Mouse (Mus musculus) heart, postnatal 0 days (tissue): ENCODE measurements around the gene Lrrc4. TPM values are rescaled to one million over a fixed set of nuclear protein-coding genes. Genes with fewer than 3 reads are reported as not detected.
A peak's percentile ranks its signal among the peaks of the same experiment; 100 is the strongest.

Experiments
- ATAC-seq: fragments of 200-750 bp; cut with Nextera tagmentation; 2 replicates; pipeline ENCODE4 v1.8.0; 2017; ENCODE audit warnings: low read depth, moderate number of reproducible peaks, moderate library complexity; ENCODE audit not compliant: insufficient read depth
- DNase-seq: peaks from one replicate; pipeline ENCODE4 v3.0.0-alpha.2; 2016; ENCODE audit warnings: low spot score
- H3K27ac ChIP-seq: fragments of 300-500 bp; sonication (generic); 2 replicates; pipeline ENCODE4 v1.5.1; 2014; ENCODE audit warnings: low read depth, mild to moderate bottlenecking
- H3K27me3 ChIP-seq: fragments of 300-500 bp; sonication (generic); 2 replicates; pipeline ENCODE4 v1.6.1; 2014; ENCODE audit warnings: low read length, mixed read lengths; ENCODE audit not compliant: control insufficient read depth, insufficient read depth
- H3K36me3 ChIP-seq: fragments of 300-500 bp; sonication (generic); replicated peaks from 2 replicates; pipeline ENCODE4 v1.6.1; 2014; ENCODE audit warnings: low read length, mixed read lengths; ENCODE audit not compliant: control insufficient read depth, insufficient read depth
- H3K4me1 ChIP-seq: fragments of 300-500 bp; sonication (generic); 2 replicates; pipeline ENCODE4 v1.6.1; 2014; ENCODE audit warnings: antibody characterized with exemption; ENCODE audit not compliant: control insufficient read depth, insufficient read depth
- H3K4me2 ChIP-seq: fragments of 300-500 bp; sonication (generic); 2 replicates; pipeline ENCODE4 v1.6.1; 2014; ENCODE audit warnings: low read depth, mild to moderate bottlenecking, low read length, moderate library complexity
- H3K4me3 ChIP-seq: fragments of 300-500 bp; sonication (generic); 2 replicates; pipeline ENCODE4 v1.5.1; 2014; ENCODE audit warnings: low read depth, low read length
- H3K9ac ChIP-seq: fragments of 300-500 bp; sonication (generic); replicated peaks from 2 replicates; pipeline ENCODE4 v1.6.1; 2014; ENCODE audit warnings: low read depth, low read length, mixed read lengths
- H3K9me3 ChIP-seq: fragments of 300-500 bp; sonication (generic); replicated peaks from 2 replicates; pipeline ENCODE4 v1.6.1; 2016; ENCODE audit warnings: low read length; ENCODE audit not compliant: control insufficient read depth
- CTCF ChIP-seq: IDR thresholded peaks from 2 replicates; pipeline ENCODE4 v1.5.1; 2016; ENCODE audit warnings: antibody characterized with exemption, control low read depth, low read depth
- EP300 ChIP-seq: IDR thresholded peaks from 2 replicates; pipeline ENCODE4 v1.6.1; 2016; ENCODE audit warnings: antibody characterized with exemption, low read depth
- WGBS: fragments of 180-500 bp; shearing (Covaris S2); extraction: QIAGEN DNeasy Blood & Tissue Kit; methylation state at CpG from one replicate; pipeline ENCODE4 v1.1.7; 2014; 5-methylcytosine and 5-hydroxymethylcytosine counted together
- polyA plus RNA-seq: library from polyadenylated mRNA; unstranded; fragments of >200 nt; fragmentation: Nextera tagmentation; extraction: Ambion mirVana; gene quantifications from 2 replicates; pipeline ENCODE4 v1.2.1, GENCODE M21; 2015
- total RNA-seq: library from RNA; depleted of rRNA; stranded (reverse); fragments of >200 nt; gene quantifications from 2 replicates; pipeline ENCODE4 v1.2.3, GENCODE M21; 2014; ENCODE audit warnings: low replicate concordance

Lrrc4 gene
- total and polyA plus RNA-seq, 2 experiments from 2014 or later = 0.12 to 1.8 TPM

GRCm38 (mm10) chr6:28848891-28849290 is 17.3 kb upstream of the Lrrc4 start:
- Histone ChIP-seq H3K4me1 (peaks cover 18% of the 10 kb centered on the region), H3K27ac (no peak overlapping the region), H3K9ac (no peak overlapping the region), H3K4me2 (no peak overlapping the region), H3K4me3 (no peak overlapping the region), H3K9me3 (no peaks in the 10 kb centered on the region), H3K27me3 (no peaks in the 10 kb centered on the region), H3K36me3 (no peaks in the 10 kb centered on the region)
- TF ChIP-seq CTCF (no peak), EP300 (no peak)
- DNase-seq = no peak
- WGBS = 79% methylated on average over 9 of the region's 9 CpGs
- ATAC-seq = no peak

GRCm38 (mm10) chr6:28848285-28848794 is 16.8 kb upstream of the Lrrc4 start:
- Histone ChIP-seq H3K4me3 (no peak overlapping the region), H3K9ac (no peak overlapping the region), H3K36me3 (no peaks in the 10 kb centered on the region), H3K27me3 (no peaks in the 10 kb centered on the region), H3K9me3 (no peaks in the 10 kb centered on the region), H3K27ac (no peak overlapping the region), H3K4me2 (no peak overlapping the region), H3K4me1 (peaks cover 18% of the 10 kb centered on the region)
- no peak for DNase-seq
- WGBS = 76% methylated on average over 6 of the region's 6 CpGs
- TF ChIP-seq CTCF = no peak
- no peak for TF ChIP-seq EP300
- ATAC-seq = no peak

- DNase-seq = no peak
- no peak for TF ChIP-seq CTCF
- no peak for TF ChIP-seq EP300
- no peak overlapping the region for H3K4me2 ChIP-seq
- no peak overlapping the region for H3K4me3 ChIP-seq
- H3K9ac ChIP-seq = no peak overlapping the region
- no peaks in the 10 kb centered on the region for H3K9me3 ChIP-seq
- H3K27ac ChIP-seq = no peak overlapping the region
- H3K4me1 ChIP-seq = peaks cover 19% of the 10 kb centered on the region
- WGBS = 36% methylated on average over 6 of the region's 6 CpGs
- no peaks in the 10 kb centered on the region for H3K36me3 ChIP-seq
- 0 out of 2 replicates have a peak, but pooled peaks have one; percentile 30 for ATAC-seq
- no peaks in the 10 kb centered on the region for H3K27me3 ChIP-seq
Measured at GRCm38 (mm10) chr6:28847616-28848015, 16.1 kb upstream of the Lrrc4 start.

GRCm38 (mm10) chr6:28845610-28846009 is 14.1 kb upstream of the Lrrc4 start:
- no peak for TF ChIP-seq EP300
- no peak for TF ChIP-seq CTCF
- H3K9me3 ChIP-seq = no peaks in the 10 kb centered on the region
- DNase-seq (no peak), ATAC-seq (no peak)
- no peaks in the 10 kb centered on the region for H3K36me3 ChIP-seq
- no peak overlapping the region for H3K27ac ChIP-seq
- H3K4me3 ChIP-seq = no peak overlapping the region
- H3K27me3 ChIP-seq = no peaks in the 10 kb centered on the region
- H3K4me2 ChIP-seq = no peak overlapping the region
- peaks cover 30% of the 10 kb centered on the region for H3K4me1 ChIP-seq
- WGBS = 62% methylated on average over 4 of the region's 4 CpGs
- no peak overlapping the region for H3K9ac ChIP-seq

- H3K36me3 ChIP-seq = no peaks in the 10 kb centered on the region
- no peaks in the 10 kb centered on the region for H3K27me3 ChIP-seq
- no peak overlapping the region for H3K27ac ChIP-seq
- no peaks in the 10 kb centered on the region for H3K9me3 ChIP-seq
- no peak for DNase-seq
- no peak overlapping the region for H3K4me2 ChIP-seq
- TF ChIP-seq CTCF (no peak), EP300 (no peak)
- H3K4me3 ChIP-seq = no peak overlapping the region
- H3K4me1 ChIP-seq = peaks cover 18% of the 10 kb centered on the region
- no peak for ATAC-seq
- no peak overlapping the region for H3K9ac ChIP-seq
- WGBS = 72% methylated on average over 4 of the region's 4 CpGs
Measured at GRCm38 (mm10) chr6:28842375-28843276, 11.1 kb upstream of the Lrrc4 start.
